Mouse (Mus musculus): ENCODE data around the gene Paqr7. TPM values are rescaled to one million over a fixed set of nuclear protein-coding genes. Genes with fewer than 3 reads are reported as not detected.

Paqr7 gene
- polyA plus RNA-seq, 1 experiment from 2014 or later = 1.1 TPM

GRCm38 (mm10) chr4:134558570-134559113 lies 62.1 kb downstream of the Paqr7 start:
- Histone ChIP-seq H3K9ac (no peak overlapping the region), H3K4me3 (ENCODE audit: low read depth, low read length) (no peak overlapping the region), H3K36me3 (ENCODE audit: insufficient read depth) (no peaks in the 10 kb centered on the region), H3K27me3 (ENCODE audit: insufficient read depth, low read length) (no peaks in the 10 kb centered on the region), H3K4me2 (no peak overlapping the region), H3K27ac (ENCODE audit: low read depth) (no peak overlapping the region), H3K4me1 (ENCODE audit: insufficient read depth) (no peaks in the 10 kb centered on the region), H3K9me3 (ENCODE audit: low read depth, low read length) (no peaks in the 10 kb centered on the region)
- WGBS = 50% methylated on average over 9 of the region's 9 CpGs
- DNase-seq (no peak), ATAC-seq (ENCODE audit: insufficient read depth) (no peak)
- TF ChIP-seq CTCF (IDR thresholded peaks at IDR 0.05; ENCODE audit: low read depth) = no peak

DNA sequence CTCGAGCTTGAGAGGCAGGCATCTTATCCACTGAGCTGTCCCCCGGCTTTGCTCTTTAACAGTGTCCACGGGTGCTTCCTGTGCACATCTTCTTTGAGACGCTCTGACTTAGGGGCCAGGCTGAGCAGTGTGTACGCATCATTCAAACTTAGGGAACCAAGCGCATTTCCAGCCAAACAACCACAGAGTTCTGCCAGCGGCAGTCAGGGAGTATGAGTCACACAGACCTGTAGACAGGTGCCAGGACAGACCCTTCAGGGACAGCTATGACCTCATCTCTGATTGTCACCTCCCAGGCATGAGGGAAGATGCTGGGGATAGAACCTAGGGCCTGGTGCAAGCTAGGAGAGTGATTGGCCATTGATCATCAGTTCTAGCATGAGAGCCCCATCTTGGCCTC lies 62.7 kb downstream of the Paqr7 start:
- 65% methylated on average over 7 of the region's 7 CpGs for WGBS
- DNase-seq (no peak), ATAC-seq (ENCODE audit: insufficient read depth) (no peak)
- no peak overlapping the region for H3K4me2 ChIP-seq
- H3K4me3 ChIP-seq (ENCODE audit: low read depth, low read length) = no peak overlapping the region
- H3K27me3 ChIP-seq (ENCODE audit: insufficient read depth, low read length) = no peaks in the 10 kb centered on the region
- H3K9me3 ChIP-seq (ENCODE audit: low read depth, low read length) = no peaks in the 10 kb centered on the region
- H3K4me1 ChIP-seq (ENCODE audit: insufficient read depth) = no peaks in the 10 kb centered on the region
- H3K36me3 ChIP-seq (ENCODE audit: insufficient read depth) = no peaks in the 10 kb centered on the region
- H3K27ac ChIP-seq (ENCODE audit: low read depth) = no peak overlapping the region
- TF ChIP-seq CTCF (IDR thresholded peaks at IDR 0.05; ENCODE audit: low read depth) = no peak
- no peak overlapping the region for H3K9ac ChIP-seq

Small RNAs within 50 kb of the gene (microRNA-seq; reads per million reads assigned to microRNA genes)
- 0.71 reads per million for gene Gm23634 (ENCODE audit: borderline number of aligned reads)

Other genes starting within 250 kb of the Paqr7 start
- gene Gm30191, start 249.8 kb upstream of the Paqr7 start, polyA plus RNA-seq (2014; fragmentation: Nextera tagmentation; extraction: Ambion mirVana) = not detected in 2 replicates
- 10.2 and 11.6 TPM in 2 replicates for gene Grrp1, start 242.6 kb upstream of the Paqr7 start, polyA plus RNA-seq (2014; fragmentation: Nextera tagmentation; extraction: Ambion mirVana)
- gene Pdik1l, start 208.8 kb upstream of the Paqr7 start, polyA plus RNA-seq (2014; fragmentation: Nextera tagmentation; extraction: Ambion mirVana) = 21.2 and 21.4 TPM in 2 replicates
- 0.28 TPM in 1 of 2 replicates, not detected in the other for gene Trim63, start 181.6 kb upstream of the Paqr7 start, polyA plus RNA-seq (2014; fragmentation: Nextera tagmentation; extraction: Ambion mirVana)
- 0.05 TPM in 1 of 2 replicates, not detected in the other for gene Slc30a2, start 153.5 kb upstream of the Paqr7 start, polyA plus RNA-seq (2014; fragmentation: Nextera tagmentation; extraction: Ambion mirVana)
- 2.9 and 3.7 TPM in 2 replicates for gene Extl1, start 112.8 kb upstream of the Paqr7 start, polyA plus RNA-seq (2014; fragmentation: Nextera tagmentation; extraction: Ambion mirVana)
- 10.5 and 12.2 TPM in 2 replicates for gene Pafah2, start 100.4 kb upstream of the Paqr7 start, polyA plus RNA-seq (2014; fragmentation: Nextera tagmentation; extraction: Ambion mirVana)
- gene Stmn1, start 28.4 kb upstream of the Paqr7 start, polyA plus RNA-seq (2014; fragmentation: Nextera tagmentation; extraction: Ambion mirVana) = 1,723 and 1,772 TPM in 2 replicates
- gene Aunip, start 14.3 kb downstream of the Paqr7 start, polyA plus RNA-seq (2014; fragmentation: Nextera tagmentation; extraction: Ambion mirVana) = 9.6 and 10.7 TPM in 2 replicates
- gene Mtfr1l, start 38.7 kb downstream of the Paqr7 start, polyA plus RNA-seq (2014; fragmentation: Nextera tagmentation; extraction: Ambion mirVana) = 119 and 125 TPM in 2 replicates
- 49.5 and 62.0 TPM in 2 replicates for gene Selenon, start 55.5 kb downstream of the Paqr7 start, polyA plus RNA-seq (2014; fragmentation: Nextera tagmentation; extraction: Ambion mirVana)
- 3.3 and 4.3 TPM in 2 replicates for gene Man1c1, start 207.6 kb downstream of the Paqr7 start, polyA plus RNA-seq (2014; fragmentation: Nextera tagmentation; extraction: Ambion mirVana)

All from lung, embryonic 14.5 days (tissue).